Mouse (Mus musculus) intestine, postnatal 0 days (tissue): ENCODE measurements around the gene Krtcap2. TPM values are rescaled to one million over a fixed set of nuclear protein-coding genes. Genes with fewer than 3 reads are reported as not detected.
A peak's percentile ranks its signal among the peaks of the same experiment; 100 is the strongest.

ENCODE experiments used
- ATAC-seq: fragments of 200-750 bp; cut with Nextera tagmentation; 2 replicates; pipeline ENCODE4 v1.8.0; 2017; ENCODE audit warnings: mild to moderate bottlenecking, moderate TSS enrichment, moderate library complexity
- H3K27ac ChIP-seq: fragments of 300-500 bp; sonication (generic); 2 replicates; pipeline ENCODE4 v1.5.1; 2014; ENCODE audit warnings: mild to moderate bottlenecking, low read depth, low read length, moderate library complexity
- H3K27me3 ChIP-seq: fragments of 300-500 bp; sonication (generic); replicated peaks from 2 replicates; pipeline ENCODE4 v1.6.1; 2014; ENCODE audit warnings: low read length, mixed read lengths; ENCODE audit not compliant: control insufficient read depth, insufficient read depth
- H3K36me3 ChIP-seq: fragments of 300-500 bp; sonication (generic); 2 replicates; pipeline ENCODE4 v1.6.1; 2014; ENCODE audit warnings: mild to moderate bottlenecking, moderate library complexity; ENCODE audit not compliant: control insufficient read depth, insufficient read depth
- H3K4me1 ChIP-seq: fragments of 300-500 bp; sonication (generic); replicated peaks from 2 replicates; pipeline ENCODE4 v1.6.1; 2014; ENCODE audit warnings: antibody characterized with exemption, low read length, mixed read lengths; ENCODE audit not compliant: control insufficient read depth, insufficient read depth
- H3K4me2 ChIP-seq: fragments of 300-500 bp; sonication (generic); replicated peaks from 2 replicates; pipeline ENCODE4 v1.6.1; 2014; ENCODE audit warnings: low read depth, mild to moderate bottlenecking, moderate library complexity
- H3K4me3 ChIP-seq: fragments of 300-500 bp; sonication (generic); 2 replicates; pipeline ENCODE4 v1.5.1; 2014; ENCODE audit warnings: low read depth, low read length
- H3K9ac ChIP-seq: fragments of 300-500 bp; sonication (generic); 2 replicates; pipeline ENCODE4 v1.6.1; 2014; ENCODE audit warnings: mild to moderate bottlenecking, low read depth, low read length
- H3K9me3 ChIP-seq: fragments of 300-500 bp; sonication (generic); 2 replicates; pipeline ENCODE4 v1.6.1; 2016; ENCODE audit warnings: mixed run types; ENCODE audit not compliant: control insufficient read depth
- CTCF ChIP-seq: sonication (generic); IDR thresholded peaks from 2 replicates; pipeline ENCODE4 v1.5.1; 2016; ENCODE audit warnings: low read depth, mild to moderate bottlenecking, control low read depth, antibody characterized with exemption, moderate library complexity
- WGBS: fragments of 180-500 bp; shearing (Covaris S2); extraction: QIAGEN DNeasy Blood & Tissue Kit; methylation state at CpG from one replicate; pipeline ENCODE4 v1.1.7; 2014; 5-methylcytosine and 5-hydroxymethylcytosine counted together
- polyA plus RNA-seq: library from polyadenylated mRNA; unstranded; fragments of >200 nt; fragmentation: Nextera tagmentation; extraction: Ambion mirVana; gene quantifications from 2 replicates; pipeline ENCODE4 v1.2.1, GENCODE M21; 2015

Krtcap2 gene
- polyA plus RNA-seq, 1 experiment from 2014 or later: 281 TPM

DNA sequence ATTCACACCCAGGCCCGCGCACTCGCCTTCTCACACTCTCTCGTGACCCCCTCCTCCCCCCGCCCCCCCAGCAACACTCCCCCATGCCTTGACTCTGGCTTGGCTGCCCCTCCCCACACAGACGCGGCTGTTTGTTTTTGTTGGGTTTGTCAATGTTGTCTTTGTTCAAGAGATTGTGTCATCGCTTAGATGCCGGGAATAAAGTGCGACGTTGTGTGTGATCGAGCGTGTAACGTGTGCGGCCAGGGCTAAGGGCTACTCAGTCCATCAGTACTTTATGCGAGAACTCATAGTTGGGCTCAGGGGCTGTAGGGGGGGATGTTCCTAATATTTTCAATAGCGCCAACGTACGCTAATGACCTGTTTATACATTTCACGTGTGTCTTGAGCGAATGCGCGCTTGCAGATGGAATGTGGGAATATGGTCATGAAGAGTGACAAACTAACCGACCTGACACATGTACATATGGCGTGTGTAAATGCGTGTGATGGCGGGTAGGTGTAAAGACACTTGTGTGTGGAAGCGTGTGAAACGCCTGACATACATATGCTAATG, 34.4 kb downstream of the Krtcap2 start:
- WGBS: under 1% methylated on average over 29 of the region's 29 CpGs

GRCm38 (mm10) chr3:89280606-89281511, 35.1 kb downstream of the Krtcap2 start, which contains the start of gene Efna1:
Gene Efna1, minus strand, starts transcription at chr3:89281142.
- H3K27me3 ChIP-seq: no peaks in the 10 kb centered on the region
- peak within 1 kb of the TSS; percentile 93 for H3K4me2 ChIP-seq
- peaks cover 4% of the 10 kb centered on the region; the same call in 1 of the 2 replicates for H3K36me3 ChIP-seq
- peak within 1 kb of the TSS; percentile 90 for H3K9ac ChIP-seq
- peak; percentile 23; the same call in 1 of the 2 replicates for TF ChIP-seq CTCF
- H3K4me1 ChIP-seq: 0 out of 2 replicates have a peak, but pooled peaks cover 4% of the 10 kb centered on the region
- ATAC-seq: peak; percentile 89
- H3K27ac ChIP-seq: peak within 1 kb of the TSS; percentile 95
- H3K4me3 ChIP-seq: peak within 1 kb of the TSS; percentile 77
- no peaks in the 10 kb centered on the region for H3K9me3 ChIP-seq
- WGBS: under 1% methylated on average over 52 of the region's 52 CpGs

More for the DNA sequence above, 34.4 kb downstream of the Krtcap2 start:
- Histone ChIP-seq H3K27ac (peak overlapping the region; percentile 95), H3K36me3 (peaks cover 11% of the 10 kb centered on the region), H3K4me2 (peak overlapping the region; percentile 93), H3K4me3 (peak overlapping the region; percentile 77), H3K9ac (peak overlapping the region; percentile 90), H3K9me3 (no peaks in the 10 kb centered on the region), H3K27me3 (no peaks in the 10 kb centered on the region), H3K4me1 (0 out of 2 replicates have a peak, but pooled peaks cover 4% of the 10 kb centered on the region)
- TF ChIP-seq CTCF: no peak
- no peak for ATAC-seq

- peak overlapping the region; percentile 92 for H3K27ac ChIP-seq
- no peaks in the 10 kb centered on the region for H3K27me3 ChIP-seq
- H3K9ac ChIP-seq: peak overlapping the region; percentile 23; the same call in 1 of the 2 replicates
- TF ChIP-seq CTCF: peak; percentile 98
- WGBS: 13% methylated on average over 20 of the region's 20 CpGs
- no peaks in the 10 kb centered on the region for H3K36me3 ChIP-seq
- ATAC-seq: no peak; the same call in 1 of the 2 replicates
- H3K4me1 ChIP-seq: no peaks in the 10 kb centered on the region
- H3K9me3 ChIP-seq: no peaks in the 10 kb centered on the region
- peak overlapping the region; percentile 93 for H3K4me2 ChIP-seq
- no peak overlapping the region for H3K4me3 ChIP-seq
Measured at GRCm38 (mm10) chr3:89281579-89282290, 36.0 kb downstream of the Krtcap2 start.

DNA sequence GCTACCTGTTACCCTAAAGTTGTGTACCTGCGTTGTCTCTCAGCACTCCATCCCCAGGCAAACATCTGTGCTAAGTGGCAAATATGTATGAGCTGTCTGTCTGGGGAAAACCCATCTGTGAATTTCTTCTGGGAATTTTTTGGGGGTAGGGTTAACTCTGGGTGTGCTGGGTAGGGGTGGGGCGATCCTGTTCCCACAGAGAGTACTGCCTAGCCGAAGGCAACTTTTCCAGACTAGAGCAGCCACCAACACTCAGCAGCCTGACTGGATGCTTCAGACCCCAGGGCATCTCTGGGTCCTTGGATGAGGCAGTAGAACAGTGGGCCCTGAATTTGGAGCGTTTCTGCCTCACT, 36.5 kb downstream of the Krtcap2 start:
- H3K4me3 ChIP-seq: no peak overlapping the region
- no peaks in the 10 kb centered on the region for H3K27me3 ChIP-seq
- no peak overlapping the region for H3K27ac ChIP-seq
- 27% methylated on average over 4 of the region's 4 CpGs for whole genome bisulfite sequencing
- no peaks in the 10 kb centered on the region for H3K36me3 ChIP-seq
- H3K9me3 ChIP-seq: no peaks in the 10 kb centered on the region
- no peak overlapping the region for H3K4me2 ChIP-seq
- no peak overlapping the region for H3K9ac ChIP-seq
- no peaks in the 10 kb centered on the region for H3K4me1 ChIP-seq
- no peak for ATAC-seq
- TF ChIP-seq CTCF: no peak

- TF ChIP-seq CTCF: no peak
Measured at GRCm38 (mm10) chr3:89284261-89284660, 38.5 kb downstream of the Krtcap2 start.

DNA sequence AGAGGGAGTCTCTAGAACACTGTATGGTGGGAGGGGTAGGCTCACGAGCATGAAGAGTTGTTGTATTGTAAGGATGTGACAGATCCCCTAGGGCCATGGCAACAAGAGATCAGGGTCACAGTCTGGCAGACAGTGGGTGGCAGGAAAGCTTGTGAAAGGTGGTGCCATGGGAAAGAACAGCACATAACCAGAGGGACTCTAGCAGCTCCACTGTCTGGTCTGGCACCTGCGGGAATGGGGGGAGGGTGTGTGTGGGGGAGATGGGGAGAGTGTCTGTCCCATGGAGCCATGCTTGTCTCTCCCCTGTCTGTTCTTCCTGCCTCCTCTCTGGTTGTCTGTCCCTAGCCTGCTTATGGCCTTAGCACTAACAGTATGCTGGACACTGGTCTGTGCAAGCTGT, 39.8 kb downstream of the Krtcap2 start:
- 63% methylated on average over 2 of the region's 2 CpGs for WGBS
- H3K4me3 ChIP-seq: no peak overlapping the region
- H3K4me2 ChIP-seq: no peak overlapping the region
- no peak overlapping the region for H3K9ac ChIP-seq
- no peak for TF ChIP-seq CTCF
- no peaks in the 10 kb centered on the region for H3K36me3 ChIP-seq
- H3K27ac ChIP-seq: no peak overlapping the region
- H3K9me3 ChIP-seq: no peaks in the 10 kb centered on the region
- no peak for ATAC-seq
- no peaks in the 10 kb centered on the region for H3K4me1 ChIP-seq
- no peaks in the 10 kb centered on the region for H3K27me3 ChIP-seq

More at GRCm38 (mm10) chr3:89284261-89284660, 38.5 kb downstream of the Krtcap2 start:
- no peaks in the 10 kb centered on the region for H3K36me3 ChIP-seq
- H3K4me1 ChIP-seq: no peaks in the 10 kb centered on the region
- no peak overlapping the region for H3K4me2 ChIP-seq
- WGBS: 72% methylated on average over 3 of the region's 3 CpGs
- no peak overlapping the region for H3K4me3 ChIP-seq
- no peak for ATAC-seq
- H3K27ac ChIP-seq: no peak overlapping the region
- H3K27me3 ChIP-seq: no peaks in the 10 kb centered on the region
- no peaks in the 10 kb centered on the region for H3K9me3 ChIP-seq
- no peak overlapping the region for H3K9ac ChIP-seq
